Mouse (Mus musculus): Measurements from ENCODE around the gene Pip4k2c. TPM values are rescaled to one million over a fixed set of nuclear protein-coding genes. Genes with fewer than 3 reads are reported as not detected.
A peak's percentile ranks its signal among the peaks of the same experiment; 100 is the strongest.

Gene Pip4k2c
- polyA plus RNA-seq, 1 experiment from 2014 or later, result 15.5 TPM

DNA sequence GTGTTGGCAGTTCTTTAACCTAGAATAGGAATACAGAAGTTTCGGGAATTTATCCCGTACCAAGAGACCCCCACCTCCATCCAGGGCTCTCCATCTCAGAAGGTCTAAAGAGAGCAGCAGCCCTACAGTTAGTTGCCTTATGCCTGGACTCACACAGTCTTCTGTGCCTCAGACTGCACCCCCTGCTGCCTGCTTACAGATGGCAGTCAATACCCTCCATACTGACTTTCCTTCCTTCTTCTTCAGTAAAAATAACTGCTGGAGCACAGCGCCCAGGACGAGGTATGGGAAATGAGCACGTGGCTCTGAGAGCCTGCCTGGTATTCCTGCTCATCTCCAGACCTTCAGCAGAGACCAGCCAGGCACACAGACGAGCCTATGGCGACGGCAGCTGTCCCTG lies 11.1 kb downstream of the Pip4k2c start:
- H3K4me1 ChIP-seq (ENCODE audit: control insufficient read depth, insufficient read depth, low read length), result peaks cover 7% of the 10 kb centered on the region; the same call in 1 of the 2 replicates
- no peak overlapping the region for H3K4me2 ChIP-seq (ENCODE audit: low read depth, low read length)
- no peaks in the 10 kb centered on the region for H3K9me3 ChIP-seq (ENCODE audit: control insufficient read depth, low read length)
- no peak overlapping the region for H3K27ac ChIP-seq (ENCODE audit: low read depth, low read length)
- ATAC-seq (ENCODE audit: low read depth), result no peak
- no peaks in the 10 kb centered on the region for H3K27me3 ChIP-seq (ENCODE audit: control insufficient read depth, insufficient read depth, low read length)
- H3K4me3 ChIP-seq (ENCODE audit: low read depth, low read length), result no peak overlapping the region
- no peak overlapping the region for H3K9ac ChIP-seq (replicated peaks; ENCODE audit: low read depth, low read length)
- peaks cover 29% of the 10 kb centered on the region for H3K36me3 ChIP-seq (ENCODE audit: control insufficient read depth, insufficient read depth, low read length)
- WGBS, result 87% methylated on average over 8 of the region's 8 CpGs

DNA sequence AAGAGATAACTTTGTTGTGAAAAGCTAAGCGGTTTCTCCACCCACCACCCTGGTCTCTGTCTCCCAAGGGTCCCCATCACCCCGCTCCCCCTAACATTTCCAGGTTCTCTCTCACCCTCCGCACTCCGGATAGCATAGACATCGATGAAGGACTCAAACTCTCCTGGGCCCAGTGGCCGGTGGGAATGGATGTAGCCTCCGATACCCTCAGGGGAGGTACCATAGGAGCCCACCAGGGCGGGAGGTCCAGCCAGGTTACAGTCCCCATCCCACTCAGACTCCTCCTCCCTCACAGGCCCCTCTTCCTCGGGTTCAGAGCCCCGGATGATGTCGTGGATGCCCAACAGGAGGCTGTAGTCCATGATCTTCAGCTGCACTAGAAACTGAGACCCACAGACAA lies 11.9 kb downstream of the Pip4k2c start:
- Histone ChIP-seq H3K27me3 (ENCODE audit: control insufficient read depth, insufficient read depth, low read length) (no peaks in the 10 kb centered on the region), H3K36me3 (ENCODE audit: control insufficient read depth, insufficient read depth, low read length) (peaks cover 29% of the 10 kb centered on the region), H3K9ac (replicated peaks; ENCODE audit: low read depth, low read length) (no peak overlapping the region), H3K9me3 (ENCODE audit: control insufficient read depth, low read length) (no peaks in the 10 kb centered on the region), H3K4me2 (ENCODE audit: low read depth, low read length) (no peak overlapping the region), H3K4me3 (ENCODE audit: low read depth, low read length) (no peak overlapping the region), H3K27ac (ENCODE audit: low read depth, low read length) (no peak overlapping the region), H3K4me1 (ENCODE audit: control insufficient read depth, insufficient read depth, low read length) (peaks cover 13% of the 10 kb centered on the region)
- WGBS, result 83% methylated on average over 11 of the region's 11 CpGs
- no peak for ATAC-seq (ENCODE audit: low read depth)

DNA sequence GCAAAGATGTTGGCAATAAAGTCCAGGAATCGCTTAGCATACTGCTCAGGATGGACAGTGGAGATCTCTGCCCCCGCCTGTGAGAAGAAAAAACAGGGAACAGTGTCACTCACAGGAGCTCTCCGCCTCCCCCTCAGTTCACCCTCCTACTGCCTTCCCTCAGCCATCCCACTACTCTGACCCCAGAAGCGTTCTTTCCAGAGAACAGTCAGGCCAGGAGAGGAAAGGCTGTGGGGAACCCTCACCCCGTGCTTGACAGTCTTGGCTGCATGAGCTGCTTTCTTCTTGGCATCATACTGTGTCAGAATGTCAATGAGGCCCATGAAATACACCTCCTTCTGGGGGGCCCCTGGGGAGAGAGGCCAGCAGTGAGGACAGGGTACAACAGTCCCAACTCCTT lies 12.3 kb downstream of the Pip4k2c start:
- Histone ChIP-seq H3K9ac (replicated peaks; ENCODE audit: low read depth, low read length) (no peak overlapping the region), H3K9me3 (ENCODE audit: control insufficient read depth, low read length) (no peaks in the 10 kb centered on the region), H3K4me3 (ENCODE audit: low read depth, low read length) (no peak overlapping the region), H3K36me3 (ENCODE audit: control insufficient read depth, insufficient read depth, low read length) (peaks cover 28% of the 10 kb centered on the region), H3K27me3 (ENCODE audit: control insufficient read depth, insufficient read depth, low read length) (no peaks in the 10 kb centered on the region), H3K4me1 (ENCODE audit: control insufficient read depth, insufficient read depth, low read length) (peaks cover 16% of the 10 kb centered on the region), H3K4me2 (ENCODE audit: low read depth, low read length) (no peak overlapping the region), H3K27ac (ENCODE audit: low read depth, low read length) (no peak overlapping the region)
- 67% methylated on average over 5 of the region's 5 CpGs for WGBS
- no peak for ATAC-seq (ENCODE audit: low read depth)

DNA sequence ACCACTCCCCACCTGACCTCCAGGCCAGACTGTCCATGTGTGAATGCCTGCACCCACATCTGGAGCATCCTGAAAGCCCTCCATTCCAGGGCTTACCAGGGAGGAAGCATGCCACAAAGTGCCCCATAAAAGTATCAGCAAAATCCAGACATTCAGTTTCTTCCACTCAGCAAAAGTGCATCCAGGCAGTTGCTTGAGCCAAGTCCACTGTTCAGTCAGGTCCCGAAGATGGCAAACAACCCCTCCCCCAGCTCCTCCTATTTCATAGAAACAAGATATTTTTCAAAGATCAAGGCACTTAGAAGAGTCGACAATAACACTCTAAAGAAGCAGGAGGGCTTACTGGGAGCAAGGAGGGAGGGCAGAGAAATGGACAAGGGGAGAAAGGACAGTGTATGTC lies 12.9 kb downstream of the Pip4k2c start:
- ATAC-seq (ENCODE audit: low read depth), result no peak
- peaks cover 16% of the 10 kb centered on the region for H3K4me1 ChIP-seq (ENCODE audit: control insufficient read depth, insufficient read depth, low read length)
- H3K27me3 ChIP-seq (ENCODE audit: control insufficient read depth, insufficient read depth, low read length), result no peaks in the 10 kb centered on the region
- H3K9me3 ChIP-seq (ENCODE audit: control insufficient read depth, low read length), result no peaks in the 10 kb centered on the region
- no peak overlapping the region for H3K27ac ChIP-seq (ENCODE audit: low read depth, low read length)
- H3K4me2 ChIP-seq (ENCODE audit: low read depth, low read length), result no peak overlapping the region
- no peak overlapping the region for H3K9ac ChIP-seq (replicated peaks; ENCODE audit: low read depth, low read length)
- H3K36me3 ChIP-seq (ENCODE audit: control insufficient read depth, insufficient read depth, low read length), result peaks cover 23% of the 10 kb centered on the region
- WGBS, result 70% methylated on average over 2 of the region's 2 CpGs
- H3K4me3 ChIP-seq (ENCODE audit: low read depth, low read length), result no peak overlapping the region

DNA sequence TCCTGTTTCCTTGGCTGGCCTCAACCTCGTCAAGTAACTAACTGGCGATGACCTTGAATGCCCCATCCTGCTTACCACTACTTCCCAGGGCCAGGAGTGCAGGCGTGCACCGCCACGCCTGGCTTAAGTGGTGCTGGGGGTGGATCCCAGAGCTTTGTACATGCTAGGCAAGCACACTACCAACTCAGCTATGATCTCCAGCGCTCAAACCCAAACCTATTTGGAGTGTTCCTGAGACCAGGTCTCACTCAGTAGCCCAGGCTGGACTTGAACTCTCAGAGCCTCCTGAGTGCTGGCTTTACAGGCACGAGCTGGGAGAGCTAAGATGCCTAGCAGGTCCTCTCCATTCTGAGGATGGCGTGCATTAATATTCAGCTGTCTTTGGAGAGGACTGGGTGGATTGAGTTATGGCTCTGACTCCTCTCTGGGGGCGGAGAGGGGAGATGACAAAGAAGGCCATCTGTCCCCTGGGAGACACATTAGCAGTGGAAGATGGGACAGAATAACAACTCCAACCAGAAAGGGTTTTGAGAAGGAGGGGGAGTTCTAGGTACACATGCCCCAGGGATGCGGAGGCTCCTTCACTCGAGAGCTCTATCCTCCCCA lies 13.8 kb downstream of the Pip4k2c start:
- no peak overlapping the region for H3K9ac ChIP-seq (replicated peaks; ENCODE audit: low read depth, low read length)
- 72% methylated on average over 11 of the region's 11 CpGs for WGBS

DNA sequence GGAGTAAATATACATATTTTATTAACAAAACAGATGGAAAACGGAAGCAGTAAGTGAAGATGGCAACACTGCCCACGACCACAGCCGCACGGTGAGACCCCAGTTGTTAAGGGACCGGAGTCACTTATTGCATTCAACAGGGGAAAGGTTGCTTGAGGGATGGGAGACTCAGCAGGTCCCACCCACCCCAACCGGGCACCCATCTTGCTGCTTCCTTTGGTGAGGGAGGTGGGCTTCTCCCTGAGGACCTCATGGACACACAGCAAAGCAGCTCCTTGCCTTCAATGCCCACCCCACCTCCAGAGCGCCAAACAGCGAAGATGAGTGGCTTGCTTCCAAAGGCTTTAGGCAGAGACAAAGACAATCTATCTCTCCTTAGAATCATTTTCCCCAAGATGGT lies 14.3 kb downstream of the Pip4k2c start:
- peaks cover 29% of the 10 kb centered on the region for H3K36me3 ChIP-seq (ENCODE audit: control insufficient read depth, insufficient read depth, low read length)
- no peak for ATAC-seq (ENCODE audit: low read depth)
- H3K4me3 ChIP-seq (ENCODE audit: low read depth, low read length), result no peak overlapping the region
- no peaks in the 10 kb centered on the region for H3K9me3 ChIP-seq (ENCODE audit: control insufficient read depth, low read length)
- H3K4me1 ChIP-seq (ENCODE audit: control insufficient read depth, insufficient read depth, low read length), result peaks cover 16% of the 10 kb centered on the region
- 91% methylated on average over 8 of the region's 8 CpGs for WGBS
- H3K9ac ChIP-seq (replicated peaks; ENCODE audit: low read depth, low read length), result no peak overlapping the region
- no peak overlapping the region for H3K4me2 ChIP-seq (ENCODE audit: low read depth, low read length)
- H3K27ac ChIP-seq (ENCODE audit: low read depth, low read length), result no peak overlapping the region
- no peaks in the 10 kb centered on the region for H3K27me3 ChIP-seq (ENCODE audit: control insufficient read depth, insufficient read depth, low read length)

More for the DNA sequence above, 13.8 kb downstream of the Pip4k2c start:
- no peak for ATAC-seq (ENCODE audit: low read depth)
- Histone ChIP-seq H3K4me2 (ENCODE audit: low read depth, low read length) (no peak overlapping the region), H3K27me3 (ENCODE audit: control insufficient read depth, insufficient read depth, low read length) (no peaks in the 10 kb centered on the region), H3K4me3 (ENCODE audit: low read depth, low read length) (no peak overlapping the region), H3K9me3 (ENCODE audit: control insufficient read depth, low read length) (no peaks in the 10 kb centered on the region), H3K36me3 (ENCODE audit: control insufficient read depth, insufficient read depth, low read length) (peaks cover 25% of the 10 kb centered on the region), H3K27ac (ENCODE audit: low read depth, low read length) (no peak overlapping the region), H3K4me1 (ENCODE audit: control insufficient read depth, insufficient read depth, low read length) (peaks cover 16% of the 10 kb centered on the region)

DNA sequence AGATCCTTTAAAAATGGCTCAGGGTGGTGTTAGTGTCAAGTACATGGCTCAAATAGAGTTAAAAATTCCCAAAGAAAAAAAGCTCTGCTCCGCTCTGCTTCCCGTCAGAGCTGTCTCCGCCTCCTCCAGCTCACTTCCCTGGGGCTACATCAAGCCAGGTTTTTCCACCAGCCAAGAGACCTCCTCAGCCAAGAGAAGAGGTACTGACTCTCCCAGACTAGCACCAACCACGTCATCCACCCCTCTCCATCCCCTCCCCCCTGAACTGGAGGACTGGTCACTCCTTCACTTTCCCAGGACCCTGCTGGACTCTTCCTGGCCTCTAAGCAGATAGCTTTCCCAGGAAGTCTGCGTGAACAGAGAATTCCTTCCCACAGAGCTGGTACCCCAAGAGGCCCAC lies 15.0 kb downstream of the Pip4k2c start:
- peak overlapping the region; percentile 84 for H3K4me2 ChIP-seq (ENCODE audit: low read depth, low read length)
- peak overlapping the region; percentile 95; the same call in 1 of the 2 replicates for H3K9ac ChIP-seq (replicated peaks; ENCODE audit: low read depth, low read length)
- H3K4me1 ChIP-seq (ENCODE audit: control insufficient read depth, insufficient read depth, low read length), result peaks cover 16% of the 10 kb centered on the region
- WGBS, result 4% methylated on average over 5 of the region's 5 CpGs
- H3K36me3 ChIP-seq (ENCODE audit: control insufficient read depth, insufficient read depth, low read length), result peaks cover 29% of the 10 kb centered on the region
- ATAC-seq (ENCODE audit: low read depth), result peak; percentile 52; the same call in 1 of the 2 replicates
- H3K4me3 ChIP-seq (ENCODE audit: low read depth, low read length), result peak overlapping the region; percentile 97
- H3K9me3 ChIP-seq (ENCODE audit: control insufficient read depth, low read length), result no peaks in the 10 kb centered on the region
- peak overlapping the region; percentile 86 for H3K27ac ChIP-seq (ENCODE audit: low read depth, low read length)
- H3K27me3 ChIP-seq (ENCODE audit: control insufficient read depth, insufficient read depth, low read length), result no peaks in the 10 kb centered on the region

DNA sequence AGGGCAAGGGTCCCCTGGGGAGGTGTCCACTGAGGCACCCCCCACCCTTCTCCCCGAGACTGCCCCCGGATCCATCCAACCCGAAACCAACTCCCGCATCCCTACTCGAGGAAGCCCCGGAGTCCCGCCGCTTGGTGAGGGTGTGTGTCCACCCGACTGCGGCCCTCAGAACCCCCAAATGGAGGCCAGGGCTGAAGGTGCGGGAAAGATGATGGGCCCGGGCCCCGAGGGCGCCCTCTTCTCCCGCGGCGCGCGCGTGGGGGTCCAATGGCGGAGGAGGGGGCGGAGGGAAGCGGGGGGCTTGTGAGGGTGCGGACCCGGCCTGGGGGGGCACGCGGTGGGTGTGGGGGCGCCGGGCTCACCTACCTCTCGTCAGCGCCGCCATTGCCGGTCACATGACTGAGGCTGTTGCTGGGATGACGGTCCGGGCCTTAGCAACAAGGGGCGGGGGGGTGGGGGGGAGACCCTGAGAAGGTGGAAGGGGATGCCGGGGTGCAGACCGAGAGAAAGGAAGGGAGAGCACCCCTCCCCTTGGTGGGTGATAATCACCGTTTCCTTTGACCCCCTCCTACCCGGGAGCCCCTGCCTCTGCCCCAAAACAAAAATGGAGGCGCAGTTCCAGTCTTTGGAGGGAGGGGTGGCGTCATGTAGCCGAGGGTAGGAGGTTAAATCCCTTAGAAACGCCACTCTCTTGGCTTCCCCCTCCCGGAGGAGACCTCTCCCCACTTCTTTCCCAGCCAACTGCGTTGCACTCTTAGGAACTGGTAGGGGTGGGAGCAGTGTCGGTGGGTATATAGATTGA lies 15.9 kb downstream of the Pip4k2c start, which contains the start of gene Dtx3:
Gene Dtx3 (minus strand): TSS at position 401 of the 802 bp plus-strand sequence.
- Histone ChIP-seq H3K4me1 (ENCODE audit: control insufficient read depth, insufficient read depth, low read length) (peaks cover 19% of the 10 kb centered on the region), H3K27ac (ENCODE audit: low read depth, low read length) (peak within 1 kb of the TSS; percentile 86), H3K36me3 (ENCODE audit: control insufficient read depth, insufficient read depth, low read length) (peaks cover 29% of the 10 kb centered on the region), H3K27me3 (ENCODE audit: control insufficient read depth, insufficient read depth, low read length) (no peaks in the 10 kb centered on the region), H3K4me3 (ENCODE audit: low read depth, low read length) (peak within 1 kb of the TSS; percentile 97), H3K9ac (replicated peaks; ENCODE audit: low read depth, low read length) (peak within 1 kb of the TSS; percentile 95), H3K4me2 (ENCODE audit: low read depth, low read length) (peak within 1 kb of the TSS; percentile 84), H3K9me3 (ENCODE audit: control insufficient read depth, low read length) (no peaks in the 10 kb centered on the region)
- WGBS, result 0% methylated on average over 35 of the region's 47 CpGs
- peak; percentile 66 for ATAC-seq (ENCODE audit: low read depth)

Data from neural tube, embryonic 14.5 days (tissue).